Mouse (Mus musculus): ENCODE data around the gene Dip2a.

Dip2a gene

DNA sequence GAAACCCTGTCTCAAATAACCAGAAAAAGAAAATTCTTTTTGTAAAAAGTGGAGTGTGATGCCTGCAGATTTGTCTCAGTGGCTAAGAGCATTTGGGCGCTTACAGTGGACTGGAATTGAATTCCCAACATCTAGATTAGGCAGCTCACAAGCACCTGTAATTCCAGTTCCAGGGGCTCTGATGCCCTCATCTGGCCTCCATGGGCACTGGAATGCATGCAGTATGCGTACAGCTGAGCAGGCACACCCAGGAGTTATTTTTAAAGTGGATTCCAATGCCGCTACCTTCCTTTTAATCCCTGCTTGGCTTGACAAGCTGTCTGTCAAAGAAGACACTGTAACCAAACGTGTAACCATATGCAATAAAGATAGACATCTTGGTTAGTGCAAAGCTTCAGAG lies 105.7 kb downstream of the Dip2a start:
- DNase-seq, result no peak

DNA sequence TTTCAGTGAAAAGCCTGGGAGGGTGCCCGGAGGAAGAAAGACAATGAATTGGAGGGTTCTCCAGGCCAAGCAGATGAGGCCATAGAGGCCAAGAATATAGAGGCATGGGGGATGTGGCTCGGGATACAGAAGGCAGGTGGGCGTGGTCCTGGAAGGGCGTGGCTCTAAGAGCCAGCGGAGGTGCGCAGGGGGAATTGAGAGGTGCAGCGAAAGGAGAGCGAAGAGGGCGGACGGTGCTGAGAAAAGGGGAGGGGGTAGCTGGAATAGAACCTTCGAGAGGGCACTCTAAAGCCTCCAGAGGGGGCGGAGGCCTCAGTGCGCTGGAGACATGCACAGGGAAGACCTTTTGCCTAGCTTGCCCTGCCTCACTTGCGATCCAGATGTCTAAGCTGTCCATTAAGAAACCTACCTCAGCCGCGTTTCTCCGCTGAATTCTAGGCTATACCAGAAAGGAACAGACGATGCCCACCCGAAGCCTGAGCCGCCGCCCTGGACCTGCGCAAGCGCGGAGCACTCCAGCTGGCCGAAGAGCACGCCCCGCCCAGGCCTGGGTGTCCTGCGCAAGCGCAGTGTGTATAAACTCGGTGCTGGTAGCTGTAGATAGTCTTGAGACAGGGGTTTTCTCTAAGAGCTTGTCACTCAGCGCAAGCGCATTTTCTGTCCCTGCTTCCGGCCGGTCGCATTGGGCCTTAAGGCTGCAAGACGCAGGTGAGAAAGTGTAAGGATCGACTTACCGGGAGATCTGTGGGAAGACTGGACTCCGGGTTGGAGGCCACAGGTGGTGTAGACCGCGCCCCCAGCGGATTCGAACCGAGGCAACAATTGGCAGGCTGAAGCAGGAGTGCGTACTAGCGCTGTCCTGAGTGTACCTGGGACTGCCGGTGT lies 107.5 kb downstream of the Dip2a start, which contains the start of gene Prmt2:
Gene Prmt2, minus strand, starts transcription at position 525 of the 885 bp plus-strand sequence.
- DNase-seq, result peak; percentile 83 to 87

DNA sequence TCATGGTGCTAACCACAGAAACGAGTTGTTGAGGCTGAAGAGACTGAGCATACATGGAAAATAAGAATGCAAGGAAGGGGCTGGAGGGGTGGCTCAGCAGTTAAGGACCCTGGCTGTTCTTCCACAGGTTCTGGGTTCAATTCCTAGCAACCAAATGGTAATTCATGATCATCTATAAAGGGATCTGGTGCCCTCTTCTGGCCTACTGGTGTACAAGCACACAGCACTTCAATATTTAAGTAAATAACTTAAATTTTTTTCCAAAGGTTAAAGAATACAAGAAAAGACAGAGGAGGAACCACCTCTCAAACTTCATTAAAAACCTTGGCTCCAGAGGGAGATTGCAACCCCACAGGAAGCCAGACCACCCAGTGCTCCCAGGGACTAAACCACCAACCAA lies 115.5 kb downstream of the Dip2a start:
- DNase-seq, result no peak

DNA sequence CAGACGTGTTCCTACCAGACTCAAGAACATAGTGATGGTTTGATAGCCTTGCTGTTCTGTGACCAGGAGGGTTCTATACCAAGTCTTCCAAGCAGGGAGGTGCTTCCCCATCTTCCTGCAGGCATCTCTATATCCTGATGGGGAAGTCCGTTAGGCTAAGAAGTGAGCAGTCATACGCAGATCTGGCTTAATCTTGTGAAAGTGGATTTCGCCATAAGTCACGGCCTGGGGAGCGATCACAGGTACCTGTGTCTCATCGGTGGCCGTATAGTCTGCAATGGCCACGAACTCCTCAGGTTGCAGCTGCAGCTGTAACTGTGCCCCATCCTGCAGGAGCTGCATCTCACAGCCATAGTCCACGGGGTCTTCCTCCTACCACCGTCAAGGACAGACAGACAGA lies 119.1 kb downstream of the Dip2a start:
- no peak for DNase-seq

DNA sequence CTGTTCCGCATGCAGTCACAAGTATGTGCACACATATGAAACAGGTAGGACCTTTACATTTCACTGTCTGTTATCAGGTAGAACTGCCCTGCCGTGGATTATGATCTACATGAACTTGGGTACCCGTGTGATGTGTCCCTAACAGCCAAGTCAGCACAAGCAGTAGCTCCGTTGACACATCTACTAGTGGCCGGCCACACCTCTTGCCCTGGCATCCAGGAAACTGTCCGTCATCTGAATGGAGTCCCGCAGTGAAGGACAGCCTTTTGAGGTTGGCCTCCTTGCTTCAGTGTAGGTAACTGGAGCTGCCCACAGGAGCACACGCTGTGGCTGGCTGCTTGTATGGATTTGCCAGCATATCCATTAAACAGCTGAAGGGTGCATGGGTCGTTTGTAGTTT lies 126.9 kb downstream of the Dip2a start:
- DNase-seq, result no peak

DNA sequence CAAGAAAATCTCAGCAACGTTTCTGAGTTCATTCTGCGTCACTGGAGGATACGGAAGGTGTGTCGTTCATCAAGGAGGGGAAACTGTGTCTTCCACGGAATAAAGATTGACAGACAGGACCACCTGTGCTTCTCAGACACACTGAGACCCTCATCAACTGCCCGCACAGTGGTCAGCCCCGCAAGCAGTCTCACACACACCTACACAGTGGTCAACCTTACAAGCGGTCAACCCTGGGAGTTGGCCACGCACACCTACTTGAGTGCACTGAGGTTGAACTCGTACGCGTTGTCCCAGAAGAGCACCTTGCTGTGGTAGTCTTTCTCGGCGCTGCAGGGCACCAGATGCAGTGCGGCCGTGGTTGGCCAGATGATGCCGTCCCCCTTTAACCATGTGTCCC lies 128.0 kb downstream of the Dip2a start:
- no peak for DNase-seq

DNA sequence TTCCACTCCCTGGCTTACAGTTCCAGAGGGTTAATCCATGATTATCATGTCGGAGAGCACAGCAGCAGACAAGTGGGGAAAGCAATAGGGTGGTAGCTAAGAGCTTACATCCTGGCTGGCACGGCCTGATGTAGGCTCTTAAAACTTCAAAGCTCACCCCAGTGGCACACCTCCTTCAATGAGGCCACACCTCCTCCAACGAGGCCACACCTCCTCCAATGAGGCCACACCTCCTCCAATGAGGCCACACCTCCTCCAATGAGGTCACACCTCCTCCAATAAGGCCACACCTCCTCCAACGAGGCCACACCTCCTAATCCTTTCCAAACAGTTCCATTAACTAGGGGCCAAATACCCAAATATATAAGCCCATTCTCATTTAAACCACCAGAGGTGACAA lies 130.9 kb downstream of the Dip2a start:
- no peak for DNase-seq

DNA sequence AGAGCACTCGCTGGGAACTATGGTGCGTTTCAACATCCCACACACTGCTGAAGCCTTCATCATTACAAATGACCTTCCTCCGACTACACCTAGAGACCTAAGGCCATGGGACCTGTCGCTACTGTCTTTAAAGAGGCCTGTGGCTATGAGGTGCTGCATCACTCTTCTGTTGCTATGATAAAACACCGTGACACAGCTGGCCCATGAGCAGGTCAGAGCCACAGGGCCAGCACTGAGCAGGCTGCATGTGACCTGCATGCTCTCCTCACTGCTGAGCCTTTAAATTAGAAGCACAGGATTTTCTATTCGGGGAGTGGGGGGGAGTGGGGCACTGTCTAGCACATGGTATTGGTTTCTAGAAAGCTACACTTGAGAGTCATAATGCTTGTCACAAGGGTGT lies 133.0 kb downstream of the Dip2a start:
- DNase-seq, result no peak

DNA sequence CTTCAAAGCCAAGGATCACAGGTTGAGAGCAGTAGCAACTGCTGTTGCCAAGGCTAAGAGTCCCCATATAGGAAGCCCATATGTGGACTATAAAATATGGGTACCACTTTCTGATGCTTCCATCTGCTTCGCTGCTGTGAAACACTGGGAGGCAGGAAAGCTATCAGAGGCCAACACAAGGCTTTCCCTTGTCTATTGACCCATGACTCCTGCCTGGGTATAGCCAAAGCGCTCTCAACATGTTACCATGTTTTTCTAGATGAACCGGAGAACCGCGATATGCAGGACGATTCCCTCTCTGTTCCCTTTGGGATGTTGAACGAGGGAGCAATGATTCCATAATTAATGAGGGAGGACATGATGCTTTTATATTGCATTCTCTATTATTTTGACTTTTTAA lies 134.3 kb downstream of the Dip2a start:
- no peak for DNase-seq
